Mouse (Mus musculus): ENCODE data around the gene Pus10. TPM values are rescaled to one million over a fixed set of nuclear protein-coding genes. Genes with fewer than 3 reads are reported as not detected.

The Pus10 gene
- total RNA-seq, 1 experiment from 2014 or later = 22.0 TPM

Other genes starting within 250 kb of the Pus10 start
- gene Ahsa2, start 167.6 kb upstream of the Pus10 start, total RNA-seq (2017) = 29.3 and 40.6 TPM in 2 replicates
- not detected in 2 replicates for gene 1700093K21Rik, start 144.5 kb upstream of the Pus10 start, total RNA-seq (2017)
- gene 0610010F05Rik, start 32.0 kb upstream of the Pus10 start, total RNA-seq (2017) = 5.8 and 7.4 TPM in 2 replicates
- gene Pex13, start 285 bp downstream of the Pus10 start, total RNA-seq (2017) = 16.1 and 18.5 TPM in 2 replicates
- 53.0 and 56.8 TPM in 2 replicates for gene Rel, start 105.3 kb downstream of the Pus10 start, total RNA-seq (2017)
- 51.8 and 70.9 TPM in 2 replicates for gene Papolg, start 229.6 kb downstream of the Pus10 start, total RNA-seq (2017)